Mouse (Mus musculus): ENCODE results near the gene Sdr42e1. TPM values are rescaled to one million over a fixed set of nuclear protein-coding genes. Genes with fewer than 3 reads are reported as not detected.

Sdr42e1 gene
- 1.6 and 1.9 TPM in 2 replicates for polyA plus RNA-seq (2012; rRNA removed)

DNA sequence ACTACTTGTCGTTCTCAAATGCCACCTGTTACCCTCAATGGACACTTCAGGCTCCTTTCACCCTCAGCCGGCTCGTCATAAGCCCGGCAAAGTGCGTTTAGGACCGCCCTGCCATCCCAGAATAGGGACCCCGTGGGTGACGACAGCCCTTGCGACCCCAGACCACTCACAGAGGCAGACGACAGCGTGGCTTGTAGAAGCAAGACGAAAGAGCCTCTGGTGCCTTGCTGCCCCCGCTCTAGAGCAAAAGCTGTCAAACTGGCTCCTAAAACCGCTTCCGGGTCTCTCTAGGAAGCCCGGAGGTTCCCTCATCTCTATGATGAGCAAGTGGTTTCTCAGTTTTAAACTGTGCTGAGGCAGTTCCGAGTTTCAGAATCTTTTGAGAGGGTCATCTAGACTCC lies at the start of gene Sdr42e1:
Gene Sdr42e1 (minus strand): TSS at position 260 of the 401 bp plus-strand sequence.

DNA sequence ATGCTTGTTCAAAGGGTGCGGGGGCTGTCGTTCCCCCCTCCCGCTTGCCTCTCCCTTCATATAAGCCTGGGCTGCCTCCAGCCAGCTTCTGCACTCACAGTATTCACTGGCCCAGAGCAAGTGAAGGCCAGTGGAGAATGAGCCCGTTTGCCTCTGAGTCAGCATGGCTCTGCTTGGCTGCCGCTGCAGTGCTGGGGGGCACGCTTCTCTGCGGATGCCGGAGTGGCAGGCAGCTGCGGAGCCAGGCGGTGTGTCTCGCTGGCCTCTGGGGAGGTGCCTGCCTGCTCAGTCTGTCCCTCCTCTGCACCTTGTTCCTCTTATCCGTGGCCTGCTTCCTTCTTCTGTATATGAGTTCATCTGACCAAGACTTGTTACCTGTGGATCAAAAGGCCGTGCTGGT lies 28.4 kb upstream of the Sdr42e1 start, which contains the start of gene Hsd17b2:
Gene Hsd17b2 (plus strand): TSS at position 46 of the 400 bp plus-strand sequence.

Other genes with a start within 250 kb of the Sdr42e1 start
- gene Plcg2, start 175.4 kb downstream of the Sdr42e1 start, polyA plus RNA-seq (2012; rRNA removed) = 1.3 and 2.0 TPM in 2 replicates
- gene Hsd17b2, start 28.2 kb upstream of the Sdr42e1 start, polyA plus RNA-seq (2012; rRNA removed) = 0.05 TPM in 1 of 2 replicates, not detected in the other
- gene Mphosph6, start 128.3 kb upstream of the Sdr42e1 start, polyA plus RNA-seq (2012; rRNA removed) = 29.9 and 32.1 TPM in 2 replicates